Mouse (Mus musculus) liver, embryonic 13.5 days (tissue): ENCODE data around the gene Mlycd. TPM values are rescaled to one million over a fixed set of nuclear protein-coding genes. Genes with fewer than 3 reads are reported as not detected.
"Not testable (repeated sequence)": the region's sequence is repeated elsewhere in the genome, so short reads cannot be mapped to it uniquely, and the experiment has no call there.

Experiments used
- ATAC-seq: fragments of 200-750 bp; cut with Nextera tagmentation; 2 replicates; pipeline ENCODE4 v1.8.0; 2017; ENCODE audit warnings: low read depth, mild to moderate bottlenecking, moderate number of reproducible peaks, moderate library complexity
- DNase-seq: peaks from one replicate; pipeline ENCODE4 v3.0.0; 2022
- H3K27ac ChIP-seq: fragments of 300-500 bp; sonication (generic); 2 replicates; pipeline ENCODE4 v1.5.1; 2015; ENCODE audit warnings: moderate library complexity, mild to moderate bottlenecking, inconsistent platforms
- H3K27me3 ChIP-seq: fragments of 300-500 bp; sonication (generic); 2 replicates; pipeline ENCODE4 v1.6.1; 2015; ENCODE audit warnings: mild to moderate bottlenecking, inconsistent platforms
- H3K36me3 ChIP-seq: fragments of 300-500 bp; sonication (generic); 2 replicates; pipeline ENCODE4 v1.6.1; 2015; ENCODE audit warnings: mild to moderate bottlenecking, inconsistent platforms
- H3K4me1 ChIP-seq: fragments of 300-500 bp; sonication (generic); replicated peaks from 2 replicates; pipeline ENCODE4 v1.6.1; 2015; ENCODE audit warnings: inconsistent platforms
- H3K4me2 ChIP-seq: fragments of 300-500 bp; sonication (generic); 2 replicates; pipeline ENCODE4 v1.6.1; 2015; ENCODE audit warnings: inconsistent platforms, mild to moderate bottlenecking, moderate library complexity
- H3K4me3 ChIP-seq: fragments of 300-500 bp; sonication (generic); replicated peaks from 2 replicates; pipeline ENCODE4 v1.5.1; 2015; ENCODE audit warnings: mild to moderate bottlenecking, inconsistent platforms
- H3K9ac ChIP-seq: fragments of 300-500 bp; sonication (generic); 2 replicates; pipeline ENCODE4 v1.6.1; 2015; ENCODE audit warnings: mild to moderate bottlenecking, inconsistent platforms
- H3K9me3 ChIP-seq: fragments of 300-500 bp; sonication (generic); replicated peaks from 2 replicates; pipeline ENCODE4 v1.6.1; 2016; ENCODE audit warnings: inconsistent platforms
- WGBS: fragments of 180-500 bp; shearing (Covaris S2); methylation state at CpG from one replicate; pipeline ENCODE4 v1.1.7; 2015; ENCODE audit not compliant: insufficient replicate concordance; 5-methylcytosine and 5-hydroxymethylcytosine counted together
- polyA plus RNA-seq: library from polyadenylated mRNA; unstranded; fragments of >200 nt; fragmentation: Nextera tagmentation; extraction: Ambion mirVana; gene quantifications from 2 replicates; pipeline ENCODE4 v1.2.1, GENCODE M21; 2015

Mlycd gene
- 7.3 and 7.7 TPM in 2 replicates for polyA plus RNA-seq

- peak within 1 kb of the TSS; percentile 71 for H3K27ac ChIP-seq
- no peaks in the 10 kb centered on the region for H3K36me3 ChIP-seq
- H3K4me2 ChIP-seq = peak within 1 kb of the TSS; percentile 99
- H3K4me3 ChIP-seq = peak within 1 kb of the TSS; percentile 79
- H3K4me1 ChIP-seq = peaks cover 32% of the 10 kb centered on the region
- H3K9ac ChIP-seq = peak within 1 kb of the TSS; percentile 85
- WGBS = 2% methylated on average over 44 of the region's 44 CpGs
- no peaks in the 10 kb centered on the region for H3K27me3 ChIP-seq
- H3K9me3 ChIP-seq = no peaks in the 10 kb centered on the region
- ATAC-seq (peak; percentile 91), DNase-seq (peak; percentile 81)
Observed at GRCm38 (mm10) chr8:119394524-119395026, at the start of gene Mlycd. Mlycd (plus strand) TSS chr8:119394878.

GRCm38 (mm10) chr8:119345029-119345682 lies 49.5 kb upstream of the Mlycd start:
- ATAC-seq (0 out of 2 replicates have a peak, but pooled peaks have one; percentile 16), DNase-seq (no peak)
- H3K27me3 ChIP-seq = no peaks in the 10 kb centered on the region
- H3K9me3 ChIP-seq = peaks cover 5% of the 10 kb centered on the region; the same call in 1 of the 2 replicates
- H3K4me1 ChIP-seq = peaks cover 18% of the 10 kb centered on the region
- H3K4me2 ChIP-seq = peak overlapping the region; percentile 86
- H3K4me3 ChIP-seq = peak overlapping the region; percentile 93
- peak overlapping the region; percentile 93 for H3K9ac ChIP-seq
- peak overlapping the region; percentile 56 for H3K27ac ChIP-seq
- WGBS = 26% methylated on average over 22 of the region's 22 CpGs
- peaks cover 36% of the 10 kb centered on the region for H3K36me3 ChIP-seq

- 50% methylated on average over 15 of the region's 15 CpGs for WGBS
- Histone ChIP-seq H3K4me2 (peak overlapping the region; percentile 86), H3K36me3 (peaks cover 36% of the 10 kb centered on the region), H3K27ac (no peak overlapping the region), H3K9me3 (peaks cover 5% of the 10 kb centered on the region; the same call in 1 of the 2 replicates), H3K4me1 (peaks cover 21% of the 10 kb centered on the region), H3K27me3 (no peaks in the 10 kb centered on the region), H3K9ac (peak overlapping the region; percentile 93), H3K4me3 (peak overlapping the region; percentile 93)
- ATAC-seq (no peak), DNase-seq (no peak)
Observed at GRCm38 (mm10) chr8:119345683-119346075, 49.0 kb upstream of the Mlycd start.

- Histone ChIP-seq H3K4me1 (peaks cover 30% of the 10 kb centered on the region), H3K4me2 (no peak overlapping the region), H3K36me3 (peaks cover 32% of the 10 kb centered on the region), H3K27ac (no peak overlapping the region), H3K9ac (no peak overlapping the region), H3K9me3 (no peaks in the 10 kb centered on the region), H3K27me3 (no peaks in the 10 kb centered on the region), H3K4me3 (no peak overlapping the region)
- 85% methylated on average over 19 of the region's 19 CpGs for WGBS
- no peak for ATAC-seq
- DNase-seq = no peak
Observed at GRCm38 (mm10) chr8:119351647-119352046, 43.0 kb upstream of the Mlycd start.

- Histone ChIP-seq H3K27me3 (no peaks in the 10 kb centered on the region), H3K9ac (peak overlapping the region; percentile 33; the same call in 1 of the 2 replicates), H3K36me3 (peaks cover 17% of the 10 kb centered on the region), H3K4me1 (peaks cover 30% of the 10 kb centered on the region), H3K4me2 (peak overlapping the region; percentile 29), H3K4me3 (no peak overlapping the region), H3K27ac (peak overlapping the region; percentile 59), H3K9me3 (no peaks in the 10 kb centered on the region)
- DNase-seq (no peak), ATAC-seq (peak; percentile 50)
- WGBS = 19% methylated on average over 10 of the region's 10 CpGs
Observed at GRCm38 (mm10) chr8:119352977-119353658, 41.6 kb upstream of the Mlycd start.

- WGBS = 29% methylated on average over 6 of the region's 6 CpGs
Observed at GRCm38 (mm10) chr8:119353659-119354023, 41.0 kb upstream of the Mlycd start.

GRCm38 (mm10) chr8:119356631-119357030 lies 38.0 kb upstream of the Mlycd start:
- H3K27me3 ChIP-seq, H3K4me3 ChIP-seq, H3K36me3 ChIP-seq, H3K9me3 ChIP-seq, H3K27ac ChIP-seq, H3K9ac ChIP-seq, ATAC-seq, H3K4me2 ChIP-seq: not testable (repeated sequence)
- peak; percentile 23 for DNase-seq
- H3K4me1 ChIP-seq = peaks cover 21% of the 10 kb centered on the region
- 52% methylated on average over 5 of the region's 5 CpGs for WGBS

More at GRCm38 (mm10) chr8:119353659-119354023, 41.0 kb upstream of the Mlycd start:
- Histone ChIP-seq H3K4me1 (peaks cover 30% of the 10 kb centered on the region), H3K4me2 (peak overlapping the region; percentile 29), H3K27ac (peak overlapping the region; percentile 59), H3K9ac (0 out of 2 replicates have a peak overlapping the region, but pooled peaks have one; percentile 33), H3K9me3 (no peaks in the 10 kb centered on the region), H3K36me3 (peaks cover 12% of the 10 kb centered on the region), H3K4me3 (no peak overlapping the region), H3K27me3 (no peaks in the 10 kb centered on the region)
- ATAC-seq = peak; percentile 66
- DNase-seq = no peak

GRCm38 (mm10) chr8:119358175-119358574 lies 36.5 kb upstream of the Mlycd start:
- 66% methylated on average over 7 of the region's 7 CpGs for WGBS
- no peak overlapping the region for H3K27ac ChIP-seq
- no peak for DNase-seq

GRCm38 (mm10) chr8:119358836-119359235 lies 35.8 kb upstream of the Mlycd start:
- DNase-seq = peak; percentile 33
- Histone ChIP-seq H3K4me2 (no peak overlapping the region), H3K9ac (no peak overlapping the region), H3K4me3 (no peak overlapping the region), H3K27me3 (no peaks in the 10 kb centered on the region), H3K27ac (no peak overlapping the region), H3K4me1 (peaks cover 7% of the 10 kb centered on the region), H3K36me3 (no peaks in the 10 kb centered on the region), H3K9me3 (no peaks in the 10 kb centered on the region)
- no peak for ATAC-seq
- WGBS = 27% methylated on average over 14 of the region's 14 CpGs

More at GRCm38 (mm10) chr8:119358175-119358574, 36.5 kb upstream of the Mlycd start:
- Histone ChIP-seq H3K4me2 (no peak overlapping the region), H3K9ac (no peak overlapping the region), H3K4me3 (no peak overlapping the region), H3K27me3 (no peaks in the 10 kb centered on the region), H3K36me3 (no peaks in the 10 kb centered on the region), H3K4me1 (peaks cover 14% of the 10 kb centered on the region), H3K9me3 (no peaks in the 10 kb centered on the region)
- no peak for ATAC-seq

- H3K36me3 ChIP-seq = no peaks in the 10 kb centered on the region
- no peak overlapping the region for H3K4me2 ChIP-seq
- H3K27me3 ChIP-seq = no peaks in the 10 kb centered on the region
- WGBS = 46% methylated on average over 8 of the region's 8 CpGs
- H3K4me1 ChIP-seq = no peaks in the 10 kb centered on the region
- DNase-seq (no peak), ATAC-seq (no peak)
- no peak overlapping the region for H3K27ac ChIP-seq
- no peak overlapping the region for H3K4me3 ChIP-seq
- H3K9me3 ChIP-seq = no peaks in the 10 kb centered on the region
- H3K9ac ChIP-seq = no peak overlapping the region
Observed at GRCm38 (mm10) chr8:119360686-119361295, 33.9 kb upstream of the Mlycd start.

- DNase-seq, ATAC-seq: not testable (repeated sequence)
Observed at GRCm38 (mm10) chr8:119374716-119375115, 20.0 kb upstream of the Mlycd start.

More at GRCm38 (mm10) chr8:119374716-119375115, 20.0 kb upstream of the Mlycd start:
- H3K9me3 ChIP-seq, H3K4me3 ChIP-seq, H3K4me2 ChIP-seq, H3K27me3 ChIP-seq, H3K9ac ChIP-seq, H3K27ac ChIP-seq, H3K4me1 ChIP-seq, H3K36me3 ChIP-seq: not testable (repeated sequence)
- 63% methylated on average over 9 of the region's 9 CpGs for WGBS
